Mouse (Mus musculus) kidney, postnatal 0 days (tissue): Measurements from ENCODE around the gene Tshr. TPM values are rescaled to one million over a fixed set of nuclear protein-coding genes. Genes with fewer than 3 reads are reported as not detected.

ENCODE experiments used
- ATAC-seq: fragments of 200-750 bp; cut with Nextera tagmentation; replicated peaks from 2 replicates; pipeline ENCODE4 v1.8.0; 2017; ENCODE audit warnings: low read depth, moderate number of reproducible peaks, moderate TSS enrichment, moderate library complexity; ENCODE audit not compliant: low FRiP score
- DNase-seq: peaks from one replicate; pipeline ENCODE4 v3.0.0-alpha.2; 2016; ENCODE audit warnings: low spot score
- H3K27ac ChIP-seq: fragments of 300-500 bp; sonication (generic); 2 replicates; pipeline ENCODE4 v1.5.1; 2014; ENCODE audit warnings: mild to moderate bottlenecking
- H3K27me3 ChIP-seq: fragments of 300-500 bp; sonication (generic); 2 replicates; pipeline ENCODE4 v1.6.1; 2014; ENCODE audit warnings: low read length, mixed read lengths; ENCODE audit not compliant: insufficient read depth
- H3K36me3 ChIP-seq: fragments of 300-500 bp; sonication (generic); 2 replicates; pipeline ENCODE4 v1.6.1; 2014; ENCODE audit warnings: low read length, mixed read lengths; ENCODE audit not compliant: insufficient read depth
- H3K4me1 ChIP-seq: fragments of 300-500 bp; sonication (generic); replicated peaks from 2 replicates; pipeline ENCODE4 v1.6.1; 2014; ENCODE audit warnings: antibody characterized with exemption, low read length, mixed read lengths; ENCODE audit not compliant: insufficient read depth
- H3K4me2 ChIP-seq: fragments of 300-500 bp; sonication (generic); 2 replicates; pipeline ENCODE4 v1.6.1; 2014; ENCODE audit warnings: mild to moderate bottlenecking, low read length, moderate library complexity, mixed read lengths
- H3K4me3 ChIP-seq: fragments of 300-500 bp; sonication (generic); replicated peaks from 2 replicates; pipeline ENCODE4 v1.5.1; 2014; ENCODE audit warnings: low read depth, low read length
- H3K9ac ChIP-seq: fragments of 300-500 bp; sonication (generic); 2 replicates; pipeline ENCODE4 v1.6.1; 2014; ENCODE audit warnings: low read depth, low read length
- H3K9me3 ChIP-seq: fragments of 300-500 bp; sonication (generic); replicated peaks from 2 replicates; pipeline ENCODE4 v1.6.1; 2016; ENCODE audit warnings: low read length, inconsistent platforms, mixed read lengths
- CTCF ChIP-seq: IDR thresholded peaks from 2 replicates; pipeline ENCODE4 v1.5.1; 2016; ENCODE audit warnings: antibody characterized with exemption, low read depth, mild to moderate bottlenecking, moderate library complexity
- WGBS: fragments of 180-500 bp; shearing (Covaris S2); extraction: QIAGEN DNeasy Blood & Tissue Kit; methylation state at CpG from one replicate; pipeline ENCODE4 v1.1.7; 2014; 5-methylcytosine and 5-hydroxymethylcytosine counted together
- polyA plus RNA-seq: library from polyadenylated mRNA; unstranded; fragments of >200 nt; fragmentation: Nextera tagmentation; extraction: Ambion mirVana; gene quantifications from 2 replicates; pipeline ENCODE4 v1.2.1, GENCODE M21; 2015

Gene Tshr
- polyA plus RNA-seq, 1 experiment from 2014 or later, result 1.6 TPM

- H3K36me3 ChIP-seq, result no peaks in the 10 kb centered on the region
- ATAC-seq (no peak), DNase-seq (no peak)
- 63% methylated on average over 11 of the region's 11 CpGs for WGBS
- no peak overlapping the region for H3K4me2 ChIP-seq
- H3K4me1 ChIP-seq, result no peaks in the 10 kb centered on the region
- TF ChIP-seq CTCF, result no peak
- no peak overlapping the region for H3K4me3 ChIP-seq
- H3K27ac ChIP-seq, result no peak overlapping the region
- no peak overlapping the region for H3K9ac ChIP-seq
- H3K27me3 ChIP-seq, result no peaks in the 10 kb centered on the region
- H3K9me3 ChIP-seq, result no peaks in the 10 kb centered on the region
Observed at GRCm38 (mm10) chr12:91495497-91496225, 111.3 kb downstream of the Tshr start.

GRCm38 (mm10) chr12:91496226-91496558 lies 111.8 kb downstream of the Tshr start:
- TF ChIP-seq CTCF, result no peak

GRCm38 (mm10) chr12:91500475-91500874 lies 116.1 kb downstream of the Tshr start:
- Histone ChIP-seq H3K27ac (no peak overlapping the region), H3K27me3 (no peaks in the 10 kb centered on the region), H3K36me3 (no peaks in the 10 kb centered on the region), H3K4me2 (no peak overlapping the region), H3K9me3 (no peaks in the 10 kb centered on the region), H3K9ac (no peak overlapping the region), H3K4me1 (no peaks in the 10 kb centered on the region), H3K4me3 (no peak overlapping the region)
- TF ChIP-seq CTCF, result no peak
- DNase-seq, result no peak
- ATAC-seq, result no peak
- WGBS, result 88% methylated on average over 2 of the region's 2 CpGs

More at GRCm38 (mm10) chr12:91496226-91496558, 111.8 kb downstream of the Tshr start:
- Histone ChIP-seq H3K36me3 (no peaks in the 10 kb centered on the region), H3K4me2 (no peak overlapping the region), H3K9me3 (no peaks in the 10 kb centered on the region), H3K27me3 (no peaks in the 10 kb centered on the region), H3K4me3 (no peak overlapping the region), H3K4me1 (no peaks in the 10 kb centered on the region), H3K27ac (no peak overlapping the region), H3K9ac (no peak overlapping the region)
- DNase-seq, result no peak
- 43% methylated on average over 3 of the region's 3 CpGs for WGBS
- ATAC-seq, result no peak

- ATAC-seq, result no peak
- Histone ChIP-seq H3K4me3 (no peak overlapping the region), H3K36me3 (no peaks in the 10 kb centered on the region), H3K27me3 (no peaks in the 10 kb centered on the region), H3K4me1 (no peaks in the 10 kb centered on the region), H3K4me2 (no peak overlapping the region), H3K27ac (no peak overlapping the region), H3K9ac (no peak overlapping the region), H3K9me3 (no peaks in the 10 kb centered on the region)
- DNase-seq, result no peak
- TF ChIP-seq CTCF, result no peak
- WGBS, result 62% methylated on average over 3 of the region's 3 CpGs
Observed at GRCm38 (mm10) chr12:91511766-91512165, 127.4 kb downstream of the Tshr start.

- H3K4me2 ChIP-seq, result no peak overlapping the region
- no peak overlapping the region for H3K27ac ChIP-seq
- no peaks in the 10 kb centered on the region for H3K36me3 ChIP-seq
- H3K27me3 ChIP-seq, result no peaks in the 10 kb centered on the region
- DNase-seq (no peak), ATAC-seq (no peak)
- no peaks in the 10 kb centered on the region for H3K4me1 ChIP-seq
- no peak for TF ChIP-seq CTCF
- H3K9ac ChIP-seq, result no peak overlapping the region
- WGBS, result 76% methylated on average over 6 of the region's 6 CpGs
- no peak overlapping the region for H3K4me3 ChIP-seq
- no peaks in the 10 kb centered on the region for H3K9me3 ChIP-seq
Observed at GRCm38 (mm10) chr12:91513980-91514379, 129.6 kb downstream of the Tshr start.

GRCm38 (mm10) chr12:91517808-91518207 lies 133.4 kb downstream of the Tshr start:
- WGBS, result 76% methylated on average over 3 of the region's 3 CpGs
- DNase-seq, result no peak
- no peak overlapping the region for H3K9ac ChIP-seq

GRCm38 (mm10) chr12:91523626-91524025 lies 139.3 kb downstream of the Tshr start:
- 69% methylated on average over 3 of the region's 3 CpGs for WGBS
- TF ChIP-seq CTCF, result no peak

More at GRCm38 (mm10) chr12:91517808-91518207, 133.4 kb downstream of the Tshr start:
- no peak overlapping the region for H3K27ac ChIP-seq
- no peak for ATAC-seq
- no peaks in the 10 kb centered on the region for H3K9me3 ChIP-seq
- H3K36me3 ChIP-seq, result no peaks in the 10 kb centered on the region
- no peak for TF ChIP-seq CTCF
- no peaks in the 10 kb centered on the region for H3K27me3 ChIP-seq
- no peak overlapping the region for H3K4me2 ChIP-seq
- H3K4me1 ChIP-seq, result no peaks in the 10 kb centered on the region
- H3K4me3 ChIP-seq, result no peak overlapping the region

More at GRCm38 (mm10) chr12:91523626-91524025, 139.3 kb downstream of the Tshr start:
- Histone ChIP-seq H3K4me1 (no peaks in the 10 kb centered on the region), H3K27ac (no peak overlapping the region), H3K4me3 (no peak overlapping the region), H3K9ac (no peak overlapping the region), H3K36me3 (no peaks in the 10 kb centered on the region), H3K4me2 (no peak overlapping the region), H3K27me3 (no peaks in the 10 kb centered on the region), H3K9me3 (no peaks in the 10 kb centered on the region)
- no peak for DNase-seq
- no peak for ATAC-seq
